ENCODE assay signal across 15 mouse cellular contexts in genomic region chr11:63775382-63775781, GRCm38 (mm10).
DNase-seq lines count a peak whose midpoint lies in the region; ATAC-seq and TF ChIP-seq lines count a peak whose summit lies in the region.
"Had no signal": no experiment of that assay in that cellular context is flagged by ENCODE, and none has a peak within 500 bp of the region (broad histone marks: within the 10 kb centered on the region; RNA-seq: fewer than 3 reads in every experiment).

No protein-coding gene starts in this region.

- H3K9me3 ChIP-seq in midbrain, embryonic 11.5 days (ENCODE audit: control insufficient read depth, low read length): no peaks in the 10 kb centered on the region
- no peaks in the 10 kb centered on the region for H3K9me3 ChIP-seq in midbrain, postnatal 0 days (ENCODE audit: low read length)
- no peaks in the 10 kb centered on the region for H3K9me3 ChIP-seq in embryonic facial prominence, embryonic 11.5 days (replicated peaks; ENCODE audit: control insufficient read depth, low read length)
- H3K9me3 ChIP-seq in limb, embryonic 11.5 days (ENCODE audit: control insufficient read depth, low read length): no peaks in the 10 kb centered on the region
- no peaks in the 10 kb centered on the region for H3K9me3 ChIP-seq in liver, embryonic 16.5 days (replicated peaks; ENCODE audit: control insufficient read depth, low read length)
- H3K9me3 ChIP-seq: forebrain, embryonic 13.5 days; heart, embryonic 10.5 days; lung, embryonic 15.5 days had no signal

- H3K4me3 ChIP-seq in midbrain, embryonic 11.5 days (ENCODE audit: low read depth, low read length): no peak overlapping the region
- H3K4me3 ChIP-seq in midbrain, postnatal 0 days (ENCODE audit: low read depth, low read length): no peak overlapping the region
- H3K4me3 ChIP-seq in embryonic facial prominence, embryonic 11.5 days (ENCODE audit: low read depth, low read length): no peak overlapping the region
- H3K4me3 ChIP-seq in limb, embryonic 11.5 days (ENCODE audit: low read depth, low read length): no peak overlapping the region
- no peak overlapping the region for H3K4me3 ChIP-seq in liver, embryonic 16.5 days (ENCODE audit: low read depth, low read length)
- H3K4me3 ChIP-seq: forebrain, embryonic 13.5 days; gastrocnemius, adult 2 months; heart, embryonic 10.5 days; lung, embryonic 15.5 days had no signal

- DNase-seq in midbrain, embryonic 11.5 days (ENCODE audit: low spot score, missing footprints): no peak
- no peak for DNase-seq in midbrain, postnatal 0 days (ENCODE audit: low spot score)
- DNase-seq in embryonic facial prominence, embryonic 11.5 days (ENCODE audit: low spot score): peak; percentile 66
- peak; percentile 51 for DNase-seq in limb, embryonic 11.5 days (ENCODE audit: low spot score)
- DNase-seq in cerebellum, postnatal 4 days (ENCODE audit: low spot score in 2 of 2): no peak
- no peak for DNase-seq in cerebellum, adult 8-10 months
- DNase-seq: gastrocnemius, adult 2 months; heart, postnatal 36 days; right cerebral cortex, postnatal 14 days; thymus, postnatal 14 days had no signal

- no peak overlapping the region for H3K9ac ChIP-seq in midbrain, embryonic 11.5 days (ENCODE audit: low read length)
- no peak overlapping the region for H3K9ac ChIP-seq in midbrain, postnatal 0 days (replicated peaks; ENCODE audit: low read length, poor library complexity, severe bottlenecking)
- H3K9ac ChIP-seq in embryonic facial prominence, embryonic 11.5 days (replicated peaks; ENCODE audit: low read length): no peak overlapping the region
- H3K9ac ChIP-seq in limb, embryonic 11.5 days (ENCODE audit: low read length): no peak overlapping the region; the same call in 1 of the 2 replicates
- H3K9ac ChIP-seq in liver, embryonic 16.5 days (ENCODE audit: low read depth, low read length): no peak overlapping the region
- H3K9ac ChIP-seq: forebrain, embryonic 13.5 days; lung, embryonic 15.5 days had no signal

- TF ChIP-seq CTCF in midbrain, postnatal 0 days (IDR thresholded peaks at IDR 0.05): no peak

- H3K4me2 ChIP-seq in midbrain, embryonic 11.5 days: no peak overlapping the region; the same call in 1 of the 2 replicates
- no peak overlapping the region for H3K4me2 ChIP-seq in midbrain, postnatal 0 days (ENCODE audit: low read depth, low read length, poor library complexity, severe bottlenecking)
- no peak overlapping the region for H3K4me2 ChIP-seq in embryonic facial prominence, embryonic 11.5 days (ENCODE audit: low read depth, low read length)
- H3K4me2 ChIP-seq in limb, embryonic 11.5 days (ENCODE audit: low read depth, severe bottlenecking): no peak overlapping the region
- H3K4me2 ChIP-seq in liver, embryonic 16.5 days (ENCODE audit: low read depth, low read length): no peak overlapping the region
- H3K4me2 ChIP-seq: forebrain, embryonic 13.5 days; lung, embryonic 15.5 days had no signal

- H3K4me1 ChIP-seq in midbrain, embryonic 11.5 days (ENCODE audit: control insufficient read depth, insufficient read depth, low read length): no peaks in the 10 kb centered on the region
- no peaks in the 10 kb centered on the region for H3K4me1 ChIP-seq in midbrain, postnatal 0 days (ENCODE audit: insufficient read depth, low read length)
- H3K4me1 ChIP-seq in embryonic facial prominence, embryonic 11.5 days (ENCODE audit: control insufficient read depth, insufficient read depth, low read length): no peaks in the 10 kb centered on the region
- H3K4me1 ChIP-seq in limb, embryonic 11.5 days (ENCODE audit: control insufficient read depth, insufficient read depth, low read length): peaks cover 13% of the 10 kb centered on the region
- H3K4me1 ChIP-seq in liver, embryonic 16.5 days (ENCODE audit: control insufficient read depth, low read depth, low read length): no peaks in the 10 kb centered on the region
- H3K4me1 ChIP-seq: heart, embryonic 10.5 days; lung, embryonic 15.5 days had no signal

- 74% methylated on average over 6 of the region's 6 CpGs for WGBS in midbrain, embryonic 11.5 days
- WGBS in midbrain, postnatal 0 days: 74% methylated on average over 6 of the region's 6 CpGs
- 29% methylated on average over 6 of the region's 6 CpGs for WGBS in embryonic facial prominence, embryonic 11.5 days
- 28% methylated on average over 6 of the region's 6 CpGs for WGBS in limb, embryonic 11.5 days
- 53% methylated on average over 6 of the region's 6 CpGs for WGBS in liver, embryonic 16.5 days (ENCODE audit: insufficient replicate concordance)

- H3K36me3 ChIP-seq in midbrain, embryonic 11.5 days (ENCODE audit: control insufficient read depth, insufficient read depth, low read length): no peaks in the 10 kb centered on the region
- H3K36me3 ChIP-seq in midbrain, postnatal 0 days (ENCODE audit: insufficient read depth, low read length): no peaks in the 10 kb centered on the region
- H3K36me3 ChIP-seq in embryonic facial prominence, embryonic 11.5 days (replicated peaks; ENCODE audit: control insufficient read depth, insufficient read depth, low read depth, low read length): no peaks in the 10 kb centered on the region
- no peaks in the 10 kb centered on the region for H3K36me3 ChIP-seq in limb, embryonic 11.5 days (ENCODE audit: control insufficient read depth, insufficient read depth, low read length)
- H3K36me3 ChIP-seq in liver, embryonic 16.5 days (ENCODE audit: control insufficient read depth, insufficient read depth): no peaks in the 10 kb centered on the region
- H3K36me3 ChIP-seq: heart, embryonic 10.5 days; lung, embryonic 15.5 days had no signal

- ATAC-seq in midbrain, embryonic 11.5 days (ENCODE audit: low FRiP score): peak; percentile 69; the same call in 1 of the 2 replicates
- ATAC-seq in midbrain, postnatal 0 days (ENCODE audit: low FRiP score): no peak
- 0 out of 2 replicates have a peak, but pooled peaks have one; percentile 56 for ATAC-seq in embryonic facial prominence, embryonic 11.5 days (replicated peaks; ENCODE audit: insufficient number of reproducible peaks, low FRiP score, low TSS enrichment, low read depth)
- no peak for ATAC-seq in limb, embryonic 11.5 days (ENCODE audit: insufficient number of reproducible peaks, low FRiP score, low TSS enrichment, low read depth)
- peak; percentile 90 for ATAC-seq in liver, embryonic 16.5 days (ENCODE audit: low read depth)
- ATAC-seq: activated CD4-positive, CD25-positive, alpha-beta regulatory T cell, adult 4 months; forebrain, embryonic 13.5 days had no signal

- H3K27ac ChIP-seq in midbrain, embryonic 11.5 days (ENCODE audit: low read depth, low read length): no peak overlapping the region
- no peak overlapping the region for H3K27ac ChIP-seq in midbrain, postnatal 0 days (ENCODE audit: low read depth, low read length)
- no peak overlapping the region for H3K27ac ChIP-seq in embryonic facial prominence, embryonic 11.5 days (replicated peaks; ENCODE audit: low read depth, low read length)
- peak overlapping the region; percentile 49; the same call in 1 of the 2 replicates for H3K27ac ChIP-seq in limb, embryonic 11.5 days (replicated peaks; ENCODE audit: low read depth, low read length)
- no peak overlapping the region for H3K27ac ChIP-seq in liver, embryonic 16.5 days (ENCODE audit: low read length)
- H3K27ac ChIP-seq: forebrain, embryonic 13.5 days; gastrocnemius, adult 2 months; heart, embryonic 10.5 days; lung, embryonic 15.5 days had no signal

- no peaks in the 10 kb centered on the region for H3K27me3 ChIP-seq in midbrain, embryonic 11.5 days (ENCODE audit: control insufficient read depth, insufficient read depth, low read length)
- no peaks in the 10 kb centered on the region for H3K27me3 ChIP-seq in midbrain, postnatal 0 days (ENCODE audit: insufficient read depth, low read length)
- no peaks in the 10 kb centered on the region for H3K27me3 ChIP-seq in embryonic facial prominence, embryonic 11.5 days (ENCODE audit: control insufficient read depth, insufficient read depth, low read length)
- no peaks in the 10 kb centered on the region for H3K27me3 ChIP-seq in limb, embryonic 11.5 days (ENCODE audit: control insufficient read depth, insufficient read depth, low read length)
- H3K27me3 ChIP-seq in liver, embryonic 16.5 days (ENCODE audit: control insufficient read depth, insufficient read depth, low read depth, low read length): no peaks in the 10 kb centered on the region

Comparison
In these comparisons a context has a peak if more than half of its experiments do, and no peak if none do; other contexts are left out.
1. ATAC-seq: peak in midbrain, embryonic 11.5 days (single experiment), embryonic facial prominence, embryonic 11.5 days (single experiment) and liver, embryonic 16.5 days (single experiment); none in midbrain, postnatal 0 days (single experiment) and limb, embryonic 11.5 days (single experiment).
2. DNase-seq: peak in embryonic facial prominence, embryonic 11.5 days (single experiment) and limb, embryonic 11.5 days (single experiment); none in midbrain, embryonic 11.5 days (single experiment), midbrain, postnatal 0 days (single experiment), cerebellum, postnatal 4 days (0 of 2) and cerebellum, adult 8-10 months (single experiment).